Mouse (Mus musculus) forelimb bud, embryonic 11.5 days (tissue): ENCODE measurements around the gene Mrc2.

ENCODE experiments used
- DNase-seq: peaks from one replicate; pipeline ENCODE4 v3.0.0-alpha.2; 2012; ENCODE audit warnings: low read depth, low spot score

Gene Mrc2

DNA sequence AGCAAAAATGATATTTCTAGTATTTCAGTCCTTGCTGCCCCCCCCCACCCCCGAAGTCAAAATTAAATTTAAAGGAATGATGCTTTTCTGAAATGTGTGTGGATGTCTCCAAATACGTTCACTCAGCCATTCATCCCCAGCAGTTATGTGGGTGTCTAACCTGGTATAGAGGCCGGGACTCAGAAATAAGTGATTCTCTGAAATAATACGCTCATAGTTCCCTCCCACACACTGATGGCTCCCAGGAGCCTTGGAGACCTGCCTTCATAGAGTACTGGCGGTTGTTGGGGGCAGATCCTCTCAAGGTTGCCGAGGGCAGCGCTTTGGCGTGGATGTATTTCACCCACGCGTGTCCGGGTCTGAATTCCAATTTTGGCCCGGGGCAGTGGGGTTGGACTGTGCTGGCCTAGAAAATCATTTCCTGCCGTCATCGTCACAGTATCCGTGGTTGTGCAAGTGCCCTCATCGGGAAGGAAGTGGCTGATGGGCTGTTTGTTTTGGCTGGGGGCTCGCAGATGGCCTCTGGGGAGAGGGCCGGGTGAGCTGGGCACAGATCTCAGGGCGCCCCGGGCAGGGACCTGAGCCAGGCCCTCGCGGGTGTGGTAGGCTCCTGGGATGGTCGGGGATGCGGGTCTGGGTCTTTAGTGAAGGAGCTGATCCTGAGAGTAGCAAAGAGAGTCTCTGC is 19.0 kb downstream of the Mrc2 start:
- DNase-seq: no peak

DNA sequence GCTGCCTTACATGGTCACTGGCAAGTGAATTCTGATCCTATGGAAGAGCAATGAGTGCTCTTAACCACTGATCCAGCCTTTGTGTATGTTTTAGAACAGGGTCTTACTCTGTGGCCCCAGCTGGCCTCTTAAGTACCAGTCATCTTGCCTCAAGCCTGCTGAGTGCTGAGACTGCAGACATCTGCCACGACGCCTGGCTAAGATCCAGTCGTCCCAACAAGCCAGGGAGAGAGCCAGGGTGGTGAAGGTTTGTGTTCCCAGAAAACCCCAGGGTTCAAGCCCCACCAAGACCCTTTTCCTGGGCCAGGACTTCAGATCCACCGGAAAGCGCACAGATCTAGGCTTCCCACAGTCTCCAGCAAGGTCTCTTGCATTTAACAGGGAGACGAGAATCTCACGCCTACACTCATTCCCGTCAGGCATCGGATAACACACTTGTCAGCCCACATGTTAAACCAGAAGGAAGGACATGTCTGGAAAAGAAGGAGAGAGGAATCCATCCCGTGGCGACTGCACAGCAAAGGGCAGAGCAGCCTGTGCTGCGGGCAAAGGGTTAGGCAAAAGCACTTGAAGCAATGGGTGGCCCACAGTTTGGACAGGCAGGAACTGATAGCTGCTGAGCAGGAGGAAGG is 20.0 kb downstream of the Mrc2 start:
- DNase-seq: peak; percentile 43

DNA sequence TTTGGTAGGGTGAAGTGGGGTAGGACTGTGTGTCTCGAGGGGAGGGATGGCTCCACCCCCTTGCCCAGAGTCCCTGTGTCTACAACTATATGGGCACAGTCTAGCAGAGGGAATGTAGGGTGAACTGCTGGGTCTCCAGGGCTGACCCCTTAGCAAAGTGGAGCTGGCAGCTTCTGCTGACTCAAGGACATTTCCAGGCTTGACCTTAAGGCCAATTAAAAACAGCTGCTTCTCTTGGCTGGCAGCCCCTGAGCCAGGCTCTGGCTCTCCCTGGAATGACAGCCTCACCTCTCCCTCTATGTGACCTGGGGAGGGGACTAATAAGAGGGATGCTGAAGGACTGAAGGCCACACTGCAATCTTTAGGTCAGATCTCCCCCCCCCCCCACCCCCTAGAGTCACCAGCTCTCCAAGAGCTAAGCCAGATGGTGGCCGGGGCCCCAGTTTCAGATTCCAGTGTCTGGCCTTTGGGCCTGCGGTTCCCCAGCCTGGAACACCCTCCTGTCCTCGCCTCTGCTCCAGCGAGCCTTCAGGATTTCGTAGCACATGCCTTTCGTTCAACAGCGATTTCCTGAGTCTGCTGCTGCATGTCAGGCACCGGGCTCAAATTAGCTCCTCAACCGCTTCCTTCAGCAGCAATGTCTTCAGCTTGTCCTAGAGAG is 20.7 kb downstream of the Mrc2 start:
- DNase-seq: peak; percentile 68

DNA sequence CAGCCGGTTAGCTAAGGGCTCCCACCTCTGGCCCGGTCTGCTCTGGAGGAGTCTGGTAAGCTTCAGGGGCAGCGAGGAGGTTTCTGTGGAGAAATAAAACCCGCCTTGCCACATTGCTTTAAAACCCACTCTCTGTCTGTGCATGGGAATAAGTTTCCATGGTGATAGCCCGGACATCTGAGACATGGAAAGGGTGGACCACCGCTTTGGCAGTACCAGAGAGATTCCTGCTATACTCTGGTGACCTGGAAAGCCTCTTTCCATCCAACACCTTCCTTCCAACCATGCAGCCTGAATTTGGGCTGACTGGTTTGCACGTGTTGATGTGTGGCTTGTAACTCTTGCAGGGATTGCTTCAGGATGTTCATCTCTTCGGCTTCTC is 21.2 kb downstream of the Mrc2 start:
- no peak for DNase-seq

DNA sequence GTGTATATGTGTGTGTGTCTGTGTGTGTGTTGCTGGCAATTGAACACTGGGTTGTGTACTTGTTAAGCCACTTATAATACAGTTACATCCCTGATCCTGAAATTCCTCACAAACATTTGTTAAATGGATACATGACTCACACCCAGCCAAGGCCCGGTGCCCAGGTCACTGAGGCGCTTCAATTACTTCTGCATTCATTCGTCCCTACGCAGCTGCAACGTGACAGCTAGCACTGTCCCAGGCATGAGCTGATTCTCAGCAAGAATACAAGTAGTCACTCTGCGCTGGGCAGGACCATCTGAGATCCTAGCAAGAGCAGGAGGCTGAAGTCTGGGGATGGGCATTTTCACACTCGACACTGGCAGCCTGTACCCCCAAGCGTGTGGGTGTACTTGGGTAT is 22.9 kb downstream of the Mrc2 start:
- no peak for DNase-seq

DNA sequence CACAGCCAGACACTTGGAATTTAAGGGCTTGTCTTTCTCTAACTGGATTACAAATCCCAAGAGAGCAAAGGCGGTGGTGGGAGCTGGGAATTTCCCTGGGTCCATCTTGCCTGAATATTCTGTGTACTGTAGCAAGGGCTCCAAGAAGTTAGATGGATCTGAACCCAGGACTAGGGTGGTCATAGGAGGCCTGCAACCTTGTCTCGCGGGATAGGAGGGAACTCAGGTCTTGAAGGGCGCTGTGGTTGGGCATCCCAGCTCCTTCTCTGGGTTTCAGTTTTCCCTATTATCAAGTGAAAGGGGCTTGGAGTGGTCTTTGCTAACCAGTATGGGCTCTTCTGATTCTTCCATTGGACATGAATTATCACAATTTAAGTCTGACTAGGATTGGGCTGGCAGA is 23.7 kb downstream of the Mrc2 start:
- no peak for DNase-seq

DNA sequence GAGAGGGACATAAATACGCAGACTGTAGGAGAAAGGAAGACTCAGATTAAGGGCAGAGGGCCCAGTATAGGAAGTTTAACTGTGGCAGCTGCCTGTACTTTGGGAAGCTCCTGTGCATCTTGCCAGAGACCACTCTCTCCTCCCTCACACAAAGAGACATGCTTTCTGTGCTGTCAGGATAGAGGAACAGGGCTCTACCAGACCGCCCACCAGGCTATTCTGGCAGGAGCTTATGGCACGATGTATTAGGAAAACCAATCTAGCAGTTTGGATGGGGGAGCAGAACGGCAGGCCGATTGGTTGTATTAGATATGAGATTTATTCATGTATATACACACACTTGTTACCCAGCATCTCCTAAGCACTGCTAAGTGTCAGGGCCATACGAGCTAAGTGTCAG is 25.3 kb downstream of the Mrc2 start:
- DNase-seq: no peak

DNA sequence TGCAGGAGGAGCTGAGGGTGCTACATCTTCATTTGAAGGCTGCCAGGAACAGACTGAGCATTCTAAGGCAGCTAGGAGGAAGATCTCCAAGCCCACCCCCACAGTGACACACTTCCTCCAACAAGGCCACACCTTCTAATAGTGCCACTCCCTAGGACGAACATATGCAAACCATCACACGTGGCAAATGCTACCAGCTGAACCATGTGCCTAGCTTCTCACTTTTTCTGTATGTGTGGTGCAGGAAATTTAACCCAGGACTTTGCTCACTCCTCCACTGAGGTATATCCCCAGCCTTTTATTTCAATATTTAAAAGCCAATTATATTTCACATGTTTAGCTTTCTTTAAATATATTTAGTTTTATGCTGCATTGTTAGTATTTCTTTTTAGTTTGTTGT is 28.6 kb downstream of the Mrc2 start:
- no peak for DNase-seq

DNA sequence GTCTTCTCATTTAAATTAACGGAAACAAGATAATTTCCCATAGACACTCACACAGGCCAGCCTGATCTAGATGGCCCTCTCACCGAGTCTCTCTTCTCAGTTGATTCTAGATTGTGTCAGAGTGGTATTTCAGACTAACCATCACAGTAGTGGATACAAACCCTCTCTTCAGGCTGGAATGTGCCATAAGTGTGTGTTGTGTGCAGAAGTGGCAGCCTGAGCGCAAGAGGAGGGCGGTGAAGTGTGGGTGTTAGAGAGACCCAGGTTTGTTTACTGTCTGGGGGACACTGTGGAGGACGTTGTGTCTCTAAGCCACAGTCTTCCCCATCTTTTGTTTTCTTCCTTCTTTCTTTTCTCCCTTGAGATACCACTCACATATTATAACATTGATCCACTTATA is 31.1 kb downstream of the Mrc2 start:
- no peak for DNase-seq

DNA sequence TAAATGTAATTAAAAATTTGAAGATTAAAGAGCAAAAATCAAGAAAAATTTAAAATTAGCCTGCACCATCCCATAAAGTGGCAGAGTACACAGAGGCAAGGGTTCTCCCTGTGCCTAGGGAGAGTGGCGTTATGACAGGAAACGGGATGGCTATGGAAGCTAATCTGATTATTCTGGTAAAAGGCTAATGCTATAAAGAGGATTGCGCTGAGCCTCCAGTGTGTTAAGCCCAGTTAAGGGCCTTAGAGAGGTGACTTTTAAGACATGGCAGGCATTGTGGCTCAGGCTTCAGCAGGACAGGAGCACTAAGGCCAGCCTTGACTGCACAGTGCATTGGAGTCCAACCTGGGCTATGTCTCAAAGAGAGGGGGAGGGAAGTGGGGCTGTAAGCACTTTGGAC is 34.7 kb downstream of the Mrc2 start:
- DNase-seq: no peak

DNA sequence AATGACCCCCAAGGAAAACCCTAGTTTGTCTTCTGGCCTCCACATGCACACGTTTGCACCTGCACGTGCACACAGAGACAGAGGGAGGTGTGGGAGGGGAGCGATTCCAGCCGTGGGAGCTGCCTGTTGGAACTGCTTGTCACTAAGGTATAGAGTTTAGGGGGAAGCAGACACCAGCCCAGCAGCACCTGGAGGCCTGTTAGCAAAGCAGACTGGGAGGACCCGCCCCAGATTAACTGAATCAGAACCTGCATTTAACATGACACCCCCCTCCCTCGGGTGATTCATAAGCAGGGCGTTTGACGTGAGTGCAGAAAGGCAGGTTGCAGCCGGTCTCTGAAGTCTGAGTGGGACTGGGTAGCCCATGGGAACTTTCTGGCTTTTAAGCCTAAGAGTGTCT is 37.5 kb downstream of the Mrc2 start:
- DNase-seq: no peak

DNA sequence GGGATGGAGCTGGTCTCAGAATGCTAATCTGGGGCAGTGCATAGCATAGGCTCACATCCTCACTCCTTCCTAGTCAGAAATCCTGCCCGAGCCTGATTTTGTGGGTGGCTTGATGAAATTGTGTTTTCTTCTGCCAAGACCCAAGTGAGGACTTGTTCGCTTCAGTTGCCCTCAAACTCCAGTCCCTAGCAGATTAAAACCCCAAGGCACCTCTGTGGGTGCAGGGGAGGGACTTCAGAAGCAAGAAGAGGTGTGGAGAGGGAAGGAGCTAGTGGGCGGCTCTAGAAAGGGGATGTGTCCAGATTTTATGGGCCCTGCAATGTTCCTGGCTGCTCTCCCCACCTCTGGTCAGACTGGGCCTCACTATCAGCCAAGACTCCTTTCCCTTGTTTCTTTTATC is 38.7 kb downstream of the Mrc2 start:
- no peak for DNase-seq

DNA sequence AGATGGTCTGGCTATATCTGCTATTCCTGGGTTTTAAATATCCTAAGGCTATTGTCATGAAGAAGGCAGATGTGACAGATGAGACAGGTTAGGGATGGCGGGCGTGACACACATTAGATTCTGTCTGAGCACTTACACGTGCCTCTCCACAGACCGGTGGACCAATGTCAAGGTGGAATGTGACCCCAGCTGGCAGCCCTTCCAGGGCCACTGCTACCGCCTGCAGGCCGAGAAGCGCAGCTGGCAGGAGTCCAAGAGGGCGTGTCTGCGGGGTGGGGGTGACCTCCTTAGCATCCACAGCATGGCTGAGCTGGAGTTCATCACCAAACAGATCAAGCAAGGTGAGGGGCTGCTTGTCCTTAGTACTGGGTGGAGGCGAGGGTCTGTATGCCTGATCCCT is 39.3 kb downstream of the Mrc2 start:
- no peak for DNase-seq

DNA sequence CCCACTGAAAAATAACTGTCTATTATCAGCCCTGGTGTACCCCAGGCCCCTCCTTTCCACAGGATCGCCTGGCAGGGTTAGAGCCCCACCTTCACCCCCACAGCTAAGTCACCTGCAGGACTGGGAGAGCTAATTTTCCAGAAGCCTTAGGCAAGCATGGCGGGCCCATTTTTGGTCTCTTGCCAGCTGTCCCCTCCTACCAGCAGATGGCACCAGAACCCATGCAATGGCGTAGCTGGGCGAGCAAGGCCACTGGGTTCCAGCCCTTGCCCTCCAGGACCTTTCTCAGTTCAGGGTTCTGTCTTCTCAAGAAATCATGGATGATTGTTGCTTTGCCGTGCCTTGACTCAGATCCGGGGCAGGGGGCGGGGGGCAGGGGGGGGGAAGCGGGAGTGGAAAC is 40.0 kb downstream of the Mrc2 start:
- DNase-seq: peak; percentile 35

DNA sequence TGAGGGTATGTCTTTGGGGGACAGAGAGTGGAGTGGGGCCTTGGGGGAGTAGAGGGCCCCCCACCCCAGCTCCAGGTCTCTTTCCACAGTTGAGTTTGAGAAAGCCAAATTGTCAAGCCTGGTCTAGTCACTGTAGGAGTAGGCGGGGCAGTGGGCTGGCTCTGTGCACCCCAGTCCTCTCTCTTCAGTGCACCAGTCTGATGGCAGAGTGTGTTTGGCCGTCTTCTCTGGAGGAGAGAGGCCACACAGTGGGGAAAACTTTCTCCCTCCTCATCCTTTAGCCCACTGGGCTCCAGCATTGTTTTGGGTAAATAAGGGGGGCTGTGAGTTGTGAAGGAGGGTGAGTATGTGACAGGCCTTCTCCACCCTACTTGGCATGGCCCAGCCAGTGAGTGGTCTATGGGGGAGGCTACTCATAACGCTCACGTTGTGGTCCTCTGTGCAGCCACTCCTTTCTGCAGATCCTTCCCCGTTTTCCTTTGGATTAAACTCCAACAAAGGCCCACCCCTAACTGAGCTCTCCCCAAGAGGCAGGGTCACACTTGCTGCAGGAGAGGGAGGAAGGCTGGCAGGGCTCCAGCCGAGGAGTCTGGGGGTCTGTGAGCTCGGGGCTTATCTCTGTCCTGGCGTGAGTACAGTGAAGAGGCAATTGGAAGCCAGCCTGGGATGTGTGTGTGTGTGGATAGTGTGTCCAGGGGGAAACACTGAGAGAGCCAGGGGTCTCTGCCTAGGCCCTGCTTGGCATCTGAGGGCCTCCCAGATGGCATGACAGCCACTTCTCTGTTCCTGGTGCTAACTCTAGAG is 41.6 kb downstream of the Mrc2 start:
- no peak for DNase-seq

DNA sequence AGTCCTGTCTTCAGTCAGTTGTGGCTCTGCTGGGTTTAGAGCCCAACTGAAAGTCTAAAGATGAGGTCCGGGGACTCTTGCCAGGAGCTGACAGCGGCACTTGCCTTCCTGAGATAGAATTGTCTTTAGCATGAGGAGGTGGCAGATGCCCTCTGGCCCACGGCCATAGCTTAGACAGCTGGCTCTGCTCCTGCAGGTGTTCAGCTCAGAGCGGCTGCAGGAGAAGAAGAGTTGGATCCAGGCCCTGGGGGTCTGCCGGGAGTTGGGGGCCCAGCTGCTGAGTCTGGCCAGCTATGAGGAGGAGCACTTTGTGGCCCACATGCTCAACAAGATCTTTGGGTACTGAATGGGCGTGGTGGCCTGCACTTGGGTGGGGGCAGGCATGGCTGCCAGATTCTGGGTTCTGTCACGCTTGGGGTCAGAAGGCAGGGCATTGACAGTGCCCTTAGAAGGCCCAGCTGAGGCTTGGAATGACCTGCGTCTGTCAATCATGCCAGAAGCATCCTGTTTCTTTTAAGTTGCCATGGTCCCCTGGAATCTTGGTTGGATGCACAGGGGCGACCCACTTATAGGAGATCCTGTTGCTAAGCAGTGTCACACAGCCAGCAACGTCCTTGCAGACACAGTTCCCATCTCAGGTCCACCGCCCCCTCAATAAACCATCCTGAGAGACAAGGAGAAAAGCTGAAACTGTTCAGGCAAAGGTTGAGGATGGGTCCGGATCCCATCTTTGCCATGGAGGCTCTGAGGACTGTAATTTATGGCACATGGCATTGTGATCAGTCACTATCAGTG is 46.4 kb downstream of the Mrc2 start:
- no peak for DNase-seq

DNA sequence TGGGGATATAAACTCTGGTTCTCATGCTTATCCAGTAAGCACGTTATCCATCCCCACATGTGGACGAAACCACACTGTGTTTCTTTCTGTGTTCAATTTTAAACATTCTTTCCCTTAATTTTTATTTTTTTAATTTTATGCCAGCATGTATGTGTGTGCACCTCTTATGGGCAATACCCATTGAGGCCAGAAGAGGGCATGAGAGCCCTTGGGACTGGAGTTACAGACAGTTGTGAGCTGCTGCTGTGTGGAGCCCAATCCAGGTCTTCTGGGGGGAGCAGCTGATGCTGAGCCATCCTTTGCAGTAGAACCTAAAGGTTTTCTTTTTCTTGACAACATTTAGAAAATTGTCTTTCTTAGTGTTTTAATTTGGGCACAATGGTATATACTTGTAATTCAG is 52.8 kb downstream of the Mrc2 start:
- peak; percentile 37 for DNase-seq

DNA sequence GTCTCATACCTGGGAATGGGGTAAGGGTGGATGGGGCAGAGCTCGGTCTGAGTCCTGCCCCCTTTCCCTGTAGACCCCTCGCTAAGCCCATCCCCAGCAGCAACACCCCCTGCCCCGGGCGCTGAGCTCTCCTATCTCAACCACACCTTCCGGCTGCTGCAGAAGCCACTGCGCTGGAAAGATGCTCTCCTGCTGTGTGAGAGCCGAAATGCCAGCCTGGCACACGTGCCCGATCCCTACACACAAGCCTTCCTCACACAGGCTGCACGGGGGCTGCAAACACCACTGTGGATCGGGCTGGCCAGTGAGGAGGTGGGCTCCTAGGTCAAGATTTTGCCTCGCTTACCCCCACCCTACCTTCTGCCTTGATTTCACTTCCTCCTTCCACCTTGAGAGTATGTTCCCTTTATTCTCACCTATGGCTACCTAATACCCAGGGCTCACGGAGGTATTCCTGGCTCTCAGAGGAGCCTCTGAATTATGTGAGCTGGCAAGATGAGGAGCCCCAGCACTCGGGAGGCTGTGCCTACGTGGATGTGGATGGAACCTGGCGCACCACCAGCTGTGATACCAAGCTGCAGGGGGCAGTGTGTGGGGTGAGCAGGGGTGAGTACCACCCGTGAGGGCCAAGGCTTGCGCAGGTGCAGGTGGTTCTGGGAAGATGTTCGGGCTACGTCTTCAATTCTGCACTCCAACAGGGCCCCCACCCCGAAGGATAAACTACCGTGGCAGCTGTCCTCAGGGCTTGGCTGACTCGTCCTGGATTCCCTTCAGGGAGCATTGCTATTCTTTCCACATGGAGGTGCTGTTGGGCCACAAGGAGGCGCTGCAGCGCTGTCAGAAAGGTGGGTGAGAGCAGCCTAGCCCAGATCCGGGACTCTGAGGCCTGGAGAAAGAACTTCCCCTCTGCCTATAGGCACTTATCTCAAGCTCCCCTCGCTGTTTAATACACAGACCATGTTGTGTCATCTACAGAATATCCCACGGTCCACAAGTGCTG is 55.0 kb downstream of the Mrc2 start:
- DNase-seq: peak; percentile 76

DNA sequence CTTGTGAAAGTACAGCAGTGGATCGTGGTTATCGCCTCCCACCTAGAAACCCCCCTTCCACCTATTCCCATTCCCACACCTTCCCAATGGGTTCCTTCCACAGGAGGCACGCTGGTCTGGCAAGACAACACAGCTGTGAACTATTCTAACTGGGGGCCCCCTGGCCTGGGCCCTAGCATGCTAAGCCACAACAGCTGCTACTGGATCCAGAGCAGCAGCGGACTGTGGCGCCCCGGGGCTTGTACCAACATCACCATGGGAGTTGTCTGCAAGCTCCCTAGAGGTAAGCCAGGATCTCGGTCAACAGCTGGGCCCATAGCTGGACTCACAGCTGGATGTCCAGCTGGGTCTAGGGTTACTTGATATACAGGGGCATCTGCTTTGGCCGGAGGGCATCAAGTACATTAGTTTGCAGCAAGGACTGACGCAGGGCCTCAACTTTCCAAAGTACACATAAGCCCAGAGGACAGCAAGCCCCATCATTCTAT is 56.1 kb downstream of the Mrc2 start:
- DNase-seq: no peak

DNA sequence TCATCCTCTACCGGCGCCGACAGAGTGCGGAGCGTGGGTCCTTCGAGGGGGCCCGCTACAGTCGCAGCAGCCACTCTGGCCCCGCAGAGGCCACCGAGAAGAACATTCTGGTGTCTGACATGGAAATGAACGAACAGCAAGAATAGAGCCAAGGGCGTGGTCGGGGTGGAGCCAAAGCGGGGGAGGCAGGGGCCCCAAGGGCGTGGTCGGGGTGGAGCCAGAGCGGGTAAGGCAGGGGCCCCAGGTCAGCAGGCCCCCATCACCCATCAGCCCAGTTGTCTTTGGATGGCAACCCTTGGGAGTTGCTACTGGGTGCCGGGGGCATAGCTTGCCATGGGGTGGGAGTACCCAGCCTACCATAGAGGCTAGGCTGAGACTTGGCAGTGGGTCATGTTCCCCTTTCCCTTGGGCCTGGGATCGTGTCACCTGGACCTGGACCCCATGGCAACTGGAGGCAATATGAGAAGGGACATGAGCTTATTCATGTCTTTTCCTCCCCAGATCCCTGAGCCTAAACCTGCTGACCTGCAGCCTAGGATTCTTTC is 57.4 kb downstream of the Mrc2 start:
- DNase-seq: no peak
